Comparison of ENCODE assay signal across 33 mouse cellular contexts in the genomic region with DNA sequence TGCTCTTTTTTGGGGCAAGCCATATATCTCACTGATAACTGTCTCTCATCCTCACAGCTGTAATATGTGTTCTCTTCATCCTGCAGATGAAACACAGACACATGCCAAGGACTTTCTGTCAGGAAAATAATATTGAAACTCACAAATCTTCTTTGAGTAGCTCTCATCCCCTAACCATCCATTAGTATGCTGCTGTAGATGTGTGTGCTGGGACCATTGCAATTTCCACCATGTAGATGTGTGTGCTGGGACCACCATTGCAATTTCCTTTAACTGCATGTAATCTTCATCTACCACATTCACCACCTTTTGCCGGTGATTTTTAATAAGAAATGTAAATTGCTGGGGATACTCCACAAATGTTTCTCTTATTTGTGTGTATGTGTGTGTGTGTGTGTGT.
"Had no signal": no experiment of that assay in that cellular context is flagged by ENCODE, and none has a peak within 500 bp of the region (broad histone marks: within the 10 kb centered on the region; RNA-seq: fewer than 3 reads in every experiment).

No protein-coding gene starts in this region.

- ATAC-seq: hindbrain, embryonic 16.5 days; hindbrain, postnatal 0 days; inflammation-experienced regulatory T-cells, adult 6 months; intestine, embryonic 15.5 days; intestine, embryonic 16.5 days; intestine, postnatal 0 days had no signal

- H3K9me3 ChIP-seq: heart, embryonic 10.5 days; heart, embryonic 13.5 days; heart, embryonic 15.5 days; hindbrain, embryonic 10.5 days; hindbrain, embryonic 12.5 days; intestine, embryonic 15.5 days; kidney, embryonic 15.5 days had no signal

- H3K4me1 ChIP-seq: heart, embryonic 10.5 days; heart, embryonic 12.5 days; heart, embryonic 13.5 days; heart, embryonic 15.5 days; hindbrain, embryonic 10.5 days; hindbrain, embryonic 12.5 days; intestine, embryonic 15.5 days had no signal

- H3K9ac ChIP-seq: heart, embryonic 12.5 days; heart, embryonic 13.5 days; heart, embryonic 15.5 days; hindbrain, embryonic 12.5 days; hindbrain, embryonic 14.5 days; intestine, embryonic 15.5 days; kidney, embryonic 15.5 days had no signal

- H3K27me3 ChIP-seq: heart, embryonic 12.5 days; heart, embryonic 13.5 days; heart, embryonic 15.5 days; hindbrain, embryonic 12.5 days; intestine, embryonic 15.5 days; kidney, embryonic 15.5 days had no signal

- H3K4me3 ChIP-seq: heart, adult 2 months; heart, embryonic 10.5 days; heart, embryonic 12.5 days; heart, embryonic 13.5 days; heart, embryonic 15.5 days; hindbrain, embryonic 10.5 days; hindbrain, embryonic 12.5 days; intestine, embryonic 15.5 days; kidney, embryonic 15.5 days; layer of hippocampus, adult 2 months had no signal

- H3K27ac ChIP-seq: heart, adult 2 months; heart, embryonic 10.5 days; heart, embryonic 13.5 days; heart, embryonic 15.5 days; hindbrain, embryonic 10.5 days; hindbrain, embryonic 12.5 days; hindbrain, embryonic 14.5 days; hindbrain, postnatal 0 days; intestine, embryonic 15.5 days; kidney, embryonic 15.5 days; kidney, postnatal 0 days; layer of hippocampus, adult 2 months had no signal

- DNase-seq: heart, adult 2 months; heart, postnatal 10 days; heart, postnatal 14 days; heart, postnatal 4 days; kidney, adult 11 months; kidney, adult 18-20 months; kidney, adult 2 months; kidney, adult 8-10 months; kidney, adult 9 months; kidney, postnatal 10 days; kidney, postnatal 14 days; kidney, postnatal 25 days; kidney, postnatal 36 days; kidney, postnatal 4 days; layer of hippocampus, adult 9-11 months; layer of hippocampus, postnatal 36 days had no signal

- H3K4me2 ChIP-seq: heart, embryonic 11.5 days; heart, embryonic 12.5 days; heart, embryonic 13.5 days; heart, embryonic 15.5 days; hindbrain, embryonic 12.5 days; hindbrain, embryonic 14.5 days; intestine, embryonic 15.5 days; kidney, embryonic 15.5 days had no signal
